Mouse (Mus musculus) right cerebral cortex, postnatal 4 days (tissue): Measurements from ENCODE around the gene Mad1l1.

Experiments used
- DNase-seq: peaks from one replicate; pipeline ENCODE4 v3.0.0-alpha.2; 2022

Mad1l1 gene

GRCm38 (mm10) chr5:140210417-140211184, 110.8 kb downstream of the Mad1l1 start:
- no peak for DNase-seq

GRCm38 (mm10) chr5:140208743-140209409, 112.5 kb downstream of the Mad1l1 start:
- no peak for DNase-seq

GRCm38 (mm10) chr5:140206726-140207703, 114.3 kb downstream of the Mad1l1 start:
- DNase-seq = no peak

GRCm38 (mm10) chr5:140205991-140206390, 115.4 kb downstream of the Mad1l1 start:
- no peak for DNase-seq

- DNase-seq = no peak
These were observed 116.9 kb downstream of the Mad1l1 start for GRCm38 (mm10) chr5:140204465-140204864.

- no peak for DNase-seq
These were observed 117.3 kb downstream of the Mad1l1 start for GRCm38 (mm10) chr5:140204037-140204436.

GRCm38 (mm10) chr5:140202451-140202850, 118.9 kb downstream of the Mad1l1 start:
- DNase-seq = no peak

- no peak for DNase-seq
These were observed 119.8 kb downstream of the Mad1l1 start for GRCm38 (mm10) chr5:140201566-140201965.

- DNase-seq = no peak
These were observed 120.2 kb downstream of the Mad1l1 start for GRCm38 (mm10) chr5:140201109-140201508.

GRCm38 (mm10) chr5:140197705-140198104, 123.6 kb downstream of the Mad1l1 start:
- peak; percentile 80 for DNase-seq

- no peak for DNase-seq
These were observed 124.9 kb downstream of the Mad1l1 start for GRCm38 (mm10) chr5:140196446-140196845.

- peak; percentile 19 for DNase-seq
These were observed 127.2 kb downstream of the Mad1l1 start for GRCm38 (mm10) chr5:140194173-140194572.

GRCm38 (mm10) chr5:140191539-140191938, 129.8 kb downstream of the Mad1l1 start:
- DNase-seq = no peak

- no peak for DNase-seq
These were observed 135.0 kb downstream of the Mad1l1 start for GRCm38 (mm10) chr5:140186351-140186750.

- no peak for DNase-seq
These were observed 135.6 kb downstream of the Mad1l1 start for GRCm38 (mm10) chr5:140185757-140186156.

GRCm38 (mm10) chr5:140183387-140183786, 138.0 kb downstream of the Mad1l1 start:
- DNase-seq = peak; percentile 18

GRCm38 (mm10) chr5:140182351-140182750, 139.0 kb downstream of the Mad1l1 start:
- DNase-seq = no peak

- DNase-seq = no peak
These were observed 141.3 kb downstream of the Mad1l1 start for GRCm38 (mm10) chr5:140180016-140180415.

GRCm38 (mm10) chr5:140178058-140178690, 143.2 kb downstream of the Mad1l1 start:
- DNase-seq = peak; percentile 12

- DNase-seq = no peak
These were observed 143.8 kb downstream of the Mad1l1 start for GRCm38 (mm10) chr5:140177582-140177981.

- DNase-seq = no peak
These were observed 145.0 kb downstream of the Mad1l1 start for GRCm38 (mm10) chr5:140176370-140176769.

GRCm38 (mm10) chr5:140174814-140175490, 146.4 kb downstream of the Mad1l1 start:
- DNase-seq = no peak
